Mouse (Mus musculus): ENCODE measurements at regions not wholly inside any gene's neighbourhood (a gene's known extent, or its start where the extent isn't known, plus 50 kb on each side); places are given as distances from the start of the nearest gene placed in this dataset.

DNA sequence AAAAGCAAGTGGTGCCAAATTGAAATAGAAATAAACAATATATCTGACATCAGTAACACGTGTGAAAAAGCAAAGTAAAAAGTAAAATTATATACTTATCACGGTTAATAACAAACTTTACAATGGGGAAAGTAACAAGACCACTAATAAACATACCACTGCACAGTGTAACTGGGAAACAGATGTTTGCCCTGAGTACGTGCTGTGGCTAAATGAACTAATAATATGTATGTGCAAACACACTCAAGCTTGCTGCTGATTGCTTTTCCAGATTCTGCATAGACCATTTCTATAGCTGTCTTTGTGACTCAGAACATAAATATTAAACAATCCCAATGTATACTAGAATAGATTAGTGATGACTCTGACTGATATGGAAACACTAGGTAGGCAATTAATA is 363.2 kb downstream of the Rfpl4b start:
- TF ChIP-seq POLR2A (IDR thresholded peaks at IDR 0.05; ENCODE audit: extremely low read depth, insufficient read depth, low read length) = no peak
- no peak for TF ChIP-seq CTCF (IDR thresholded peaks at IDR 0.05; ENCODE audit: low read depth, low read length)
